Mouse (Mus musculus): ENCODE measurements around the gene Tapbp.
A peak's percentile ranks its signal among the peaks of the same experiment; 100 is the strongest.

Tapbp gene

DNA sequence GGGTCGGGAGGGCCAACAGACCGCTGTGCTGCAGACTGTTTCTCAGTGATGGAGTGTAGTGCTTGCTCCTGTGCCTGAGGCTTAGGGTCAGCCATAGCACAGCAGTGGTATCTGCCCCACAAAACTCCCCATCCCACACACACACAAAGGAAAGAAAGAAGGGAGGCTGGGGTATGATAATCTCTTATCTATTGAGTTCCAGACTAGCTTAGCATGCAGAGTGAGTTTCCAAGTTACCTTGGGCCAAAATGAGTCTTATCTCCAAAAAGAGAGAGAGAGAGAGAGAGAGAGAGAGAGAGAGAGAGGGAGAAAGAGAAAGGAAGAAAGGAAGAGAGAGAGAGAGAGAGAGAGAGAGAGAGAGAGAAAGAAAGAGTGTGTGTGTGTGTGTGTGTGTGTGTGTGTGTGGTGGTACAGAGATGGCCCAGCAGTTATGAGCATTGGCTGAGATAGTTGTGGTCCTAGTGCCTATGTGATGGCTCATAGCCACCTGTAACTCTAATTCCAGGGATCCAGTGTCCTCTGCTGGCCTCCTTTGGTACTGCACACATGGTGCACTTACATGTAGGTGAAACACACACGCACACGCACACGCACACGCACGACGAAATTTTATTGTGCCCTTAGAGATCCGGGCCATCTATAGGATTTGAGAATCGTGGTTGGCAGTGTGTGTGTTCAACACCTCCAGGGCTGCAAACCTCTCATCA lies 9.0 kb downstream of the Tapbp start:
- DNase-seq, result no peak

DNA sequence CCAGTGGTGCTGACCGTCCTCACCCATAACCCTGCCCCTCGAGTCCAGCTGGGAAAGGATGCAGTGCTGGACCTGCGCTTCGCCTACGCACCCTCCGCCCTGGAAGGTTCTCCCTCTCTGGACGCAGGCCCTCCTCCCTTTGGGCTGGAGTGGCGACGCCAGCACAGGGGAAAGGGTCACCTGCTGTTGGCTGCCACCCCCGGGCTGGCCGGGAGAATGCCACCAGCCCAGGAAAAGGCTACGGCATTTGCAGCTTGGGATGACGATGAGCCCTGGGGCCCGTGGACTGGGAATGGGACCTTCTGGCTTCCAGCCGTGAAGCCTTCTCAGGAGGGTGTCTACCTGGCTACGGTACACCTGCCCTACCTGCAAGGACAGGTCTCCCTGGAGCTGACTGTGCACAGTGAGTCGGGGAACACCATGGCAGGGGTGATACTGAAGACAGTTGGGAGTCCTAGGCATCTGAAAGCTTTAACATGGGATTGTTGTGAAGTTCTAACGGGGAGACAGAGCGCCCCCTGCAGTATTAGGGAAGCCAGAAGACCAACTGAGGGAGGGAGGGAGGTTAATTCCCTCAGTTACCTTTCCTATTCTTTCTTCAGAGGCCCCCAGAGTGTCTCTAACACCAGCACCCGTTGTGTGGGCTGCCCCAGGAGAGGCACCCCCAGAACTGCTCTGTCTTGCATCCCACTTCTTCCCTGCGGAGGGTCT lies 9.9 kb downstream of the Tapbp start:
- no peak for DNase-seq

DNA sequence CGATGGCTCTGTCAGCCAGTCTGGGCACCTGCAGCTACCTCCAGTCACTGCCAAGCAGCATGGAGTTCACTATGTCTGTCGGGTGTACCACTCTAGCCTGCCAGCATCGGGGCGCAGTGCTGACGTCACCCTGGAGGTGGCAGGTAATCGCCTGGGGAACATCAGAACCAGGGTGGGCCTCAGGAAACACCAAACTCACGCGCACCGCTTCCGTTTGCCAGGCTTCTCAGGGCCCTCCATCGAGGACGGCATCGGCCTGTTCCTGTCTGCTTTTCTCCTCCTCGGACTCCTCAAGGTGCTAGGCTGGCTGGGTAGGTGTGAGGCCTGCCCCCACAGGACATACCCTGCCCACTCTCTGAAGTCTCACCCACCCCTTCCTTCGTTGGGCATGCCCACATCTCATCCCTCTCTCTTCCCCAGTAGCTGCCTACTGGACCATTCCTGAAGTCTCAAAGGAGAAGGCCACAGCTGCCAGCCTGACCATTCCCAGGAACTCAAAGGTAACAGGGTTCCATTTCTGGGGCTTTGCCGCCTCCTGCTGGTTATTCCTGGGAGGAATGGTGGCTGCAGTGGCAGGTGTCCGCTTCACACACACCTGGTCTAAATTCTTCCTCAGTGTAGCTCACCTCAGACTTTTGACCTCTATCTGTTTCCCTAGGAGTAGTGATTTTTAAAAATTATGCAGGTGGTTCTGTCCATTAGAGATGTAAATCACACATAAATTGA lies 10.7 kb downstream of the Tapbp start:
- DNase-seq, result no peak

DNA sequence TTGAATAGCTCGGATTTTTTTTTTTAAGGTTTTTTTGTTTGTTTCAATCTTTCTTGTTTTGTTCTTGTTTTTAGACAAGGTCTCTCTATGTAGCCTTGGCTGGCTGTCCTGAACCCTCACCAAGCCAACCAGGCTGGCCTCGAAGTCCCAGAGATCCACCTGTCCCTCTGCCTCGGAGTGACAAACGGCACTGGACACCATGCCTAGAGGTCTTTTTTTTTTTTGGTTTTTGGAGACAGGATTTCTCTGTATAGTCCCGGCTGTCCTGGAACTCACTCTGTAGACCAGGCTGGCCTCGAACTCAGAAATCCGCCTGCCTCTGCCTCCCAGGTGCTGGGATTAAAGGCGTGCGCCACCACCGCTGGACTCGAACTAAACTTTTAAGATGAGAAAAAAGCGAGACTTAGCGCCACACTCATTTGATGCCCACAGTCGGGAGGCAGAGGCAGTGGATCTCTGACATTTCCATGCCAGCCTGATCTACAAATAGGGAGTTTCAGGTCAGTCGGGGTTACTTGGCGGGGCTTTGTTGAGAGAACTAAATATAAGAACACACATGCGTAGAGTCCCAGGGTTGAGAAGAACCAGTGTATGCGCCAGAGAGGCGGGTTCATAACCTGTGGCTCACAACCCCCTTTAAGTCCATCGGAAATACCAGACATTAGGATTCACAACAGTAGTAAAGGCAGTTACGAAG lies 12.7 kb downstream of the Tapbp start:
- DNase-seq, result peak in 1 of 2 experiments; percentile 6

DNA sequence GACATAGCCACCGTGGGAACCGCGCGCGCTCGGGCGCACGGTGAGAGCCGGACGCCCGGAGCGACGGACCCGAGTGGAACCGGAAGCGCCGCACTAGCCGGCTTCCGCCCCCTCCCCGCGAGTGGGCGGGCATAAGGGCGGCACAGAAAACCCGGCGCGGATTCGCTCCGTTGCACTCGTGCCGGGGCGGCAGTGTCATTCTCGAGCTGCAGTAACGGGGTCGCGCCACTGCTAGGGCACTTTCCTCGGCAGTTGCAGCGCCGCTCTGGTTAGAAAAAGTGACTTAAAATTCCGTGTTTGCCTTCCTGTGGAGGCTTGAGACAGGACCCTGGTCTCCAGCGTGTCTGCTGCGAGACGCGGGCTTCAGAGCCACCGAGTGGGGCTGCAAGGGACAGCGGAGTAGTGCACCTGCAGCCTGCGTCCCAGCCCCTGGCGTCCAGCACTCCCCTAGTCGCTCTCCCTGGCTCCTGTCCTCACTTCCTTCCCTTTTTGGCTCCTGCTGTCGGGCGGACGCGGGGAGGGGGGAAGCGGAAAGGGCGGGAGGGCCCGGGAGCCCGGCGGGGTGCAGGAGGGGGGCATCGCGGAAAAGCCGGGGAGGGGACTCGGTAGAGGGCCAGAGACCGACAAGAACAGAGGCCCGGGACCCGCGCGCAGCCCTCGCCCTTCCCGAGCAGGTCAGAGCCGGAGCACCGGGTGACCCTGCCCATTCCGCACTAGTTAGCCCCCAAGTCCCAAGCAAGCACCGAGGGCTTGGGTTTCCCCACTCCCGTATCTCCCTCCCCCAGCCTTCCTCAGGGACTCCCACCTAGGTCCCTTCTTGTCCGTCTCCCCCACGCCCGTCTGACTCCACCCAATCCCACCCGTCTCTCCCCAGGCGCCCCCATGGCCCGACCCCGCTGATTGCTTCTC lies 13.9 kb downstream of the Tapbp start, which contains the start of gene Rgl2:
Gene Rgl2, plus strand, starts transcription at position 173 of the 909 bp plus-strand sequence.
- DNase-seq, result peak; percentile 86 to 87

DNA sequence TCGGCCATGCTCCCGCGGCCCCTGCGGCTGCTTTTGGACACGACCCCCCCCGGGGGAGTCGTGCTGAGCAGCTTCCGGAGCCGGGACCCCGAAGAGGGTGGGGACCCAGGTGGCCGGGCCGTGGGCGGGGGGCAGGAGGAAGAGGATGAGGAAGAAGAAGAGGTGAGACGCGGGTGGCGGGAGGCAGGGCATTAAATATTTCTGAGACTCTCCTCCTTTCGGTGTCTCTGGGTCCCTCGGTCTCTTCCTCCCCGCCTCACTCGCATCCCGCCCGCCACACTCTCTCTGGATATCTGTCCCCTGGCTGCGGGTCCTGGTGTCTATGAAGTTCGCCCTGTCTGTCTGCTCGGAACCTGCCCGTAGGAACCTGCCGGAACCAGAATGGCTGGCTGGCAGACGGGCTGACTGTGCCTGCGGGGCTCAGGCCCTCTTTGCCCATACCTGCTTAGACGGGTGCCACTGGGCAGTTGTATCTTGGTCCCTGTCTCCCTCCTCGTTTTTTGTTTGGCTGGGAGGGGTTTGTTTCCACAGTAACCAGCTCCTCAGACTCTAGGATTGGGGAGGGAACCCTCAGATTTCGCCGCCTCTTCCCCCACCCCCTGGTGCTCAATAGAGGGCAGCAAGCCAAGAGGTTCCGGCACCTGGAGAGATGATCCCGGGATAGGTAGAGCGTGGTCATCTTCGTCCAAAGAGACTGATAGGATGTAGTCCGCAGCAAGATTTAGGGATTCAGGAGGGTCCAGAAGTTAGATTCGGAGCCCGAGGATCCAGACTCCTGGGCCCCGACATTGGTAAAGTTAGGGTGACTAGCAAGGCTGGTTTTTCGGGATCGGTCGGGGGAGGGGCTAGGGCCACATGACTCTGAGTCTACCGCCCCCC lies 14.8 kb downstream of the Tapbp start:
- DNase-seq, result peak; percentile 74 to 80

DNA sequence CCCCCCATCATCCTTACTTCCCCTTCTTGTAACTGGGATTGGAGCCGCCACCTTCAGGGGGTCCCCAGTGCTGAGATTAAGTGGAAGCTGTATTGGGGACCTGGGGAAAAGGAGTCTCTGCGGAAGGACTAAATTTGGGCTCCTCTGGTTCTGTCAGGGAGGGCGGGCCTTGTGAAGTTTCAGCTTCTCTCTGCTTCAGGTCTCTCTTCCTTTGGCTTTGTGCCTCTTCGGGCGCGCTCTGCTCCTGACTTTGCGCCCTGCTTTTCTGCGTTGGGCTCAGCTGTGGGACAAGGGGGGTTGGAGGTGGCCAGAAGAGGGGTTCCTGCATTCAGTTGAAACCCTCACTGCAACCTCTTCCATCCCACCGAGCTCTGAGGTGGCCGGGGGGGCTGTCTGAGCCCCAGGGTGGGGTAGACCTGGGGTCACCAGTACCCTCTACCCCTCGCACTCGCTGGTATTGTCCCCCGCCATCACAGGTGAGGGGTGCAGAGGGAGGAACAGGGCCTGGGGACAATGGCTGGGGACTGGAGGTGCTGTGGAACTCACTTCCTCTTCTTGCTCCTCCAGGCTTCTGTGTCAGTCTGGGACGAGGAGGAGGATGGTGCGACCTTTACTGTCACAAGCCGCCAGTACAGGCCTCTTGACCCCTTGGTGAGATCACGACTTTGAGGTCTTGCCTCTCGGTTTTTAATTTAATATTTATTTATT lies 15.6 kb downstream of the Tapbp start:
- peak in 1 of 2 experiments; percentile 32 for DNase-seq

DNA sequence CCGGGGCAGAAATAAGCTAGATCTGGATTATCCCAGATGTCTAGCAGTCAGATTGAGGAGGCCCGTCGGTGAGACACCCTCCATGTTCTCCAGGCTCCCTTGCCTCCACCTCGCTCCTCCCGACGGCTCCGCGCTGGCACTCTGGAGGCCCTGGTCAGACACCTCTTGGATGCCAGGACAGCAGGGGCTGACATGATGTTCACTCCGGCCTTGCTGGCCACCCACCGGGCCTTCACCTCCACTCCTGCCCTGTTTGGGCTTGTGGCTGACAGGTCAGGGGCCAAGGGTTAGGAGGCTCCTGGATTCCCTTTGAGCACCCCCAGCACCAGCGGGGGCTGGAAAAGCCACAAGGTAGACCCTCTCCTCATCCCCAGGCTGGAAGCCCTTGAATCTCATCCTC lies 16.2 kb downstream of the Tapbp start:
- DNase-seq, result peak in 1 of 2 experiments; percentile 9

DNA sequence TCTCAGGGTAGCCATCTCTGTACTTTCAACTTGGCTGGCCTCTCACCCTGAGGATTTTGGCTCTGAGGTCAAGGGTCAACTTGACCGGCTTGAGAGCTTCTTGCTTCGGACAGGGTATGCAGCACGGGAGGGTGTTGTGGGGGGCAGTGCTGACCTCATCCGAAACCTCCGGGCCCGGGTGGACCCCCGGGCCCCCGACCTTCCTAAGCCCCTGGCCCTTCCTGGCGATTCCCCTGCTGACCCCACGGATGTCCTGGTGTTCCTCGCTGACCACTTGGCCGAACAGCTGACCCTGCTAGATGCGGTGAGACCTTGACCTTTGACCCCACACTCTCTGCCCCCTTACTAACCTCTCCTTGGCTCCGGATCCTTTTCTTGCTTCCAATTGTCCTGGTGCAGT lies 16.7 kb downstream of the Tapbp start:
- peak in 1 of 2 experiments; percentile 14 for DNase-seq

DNA sequence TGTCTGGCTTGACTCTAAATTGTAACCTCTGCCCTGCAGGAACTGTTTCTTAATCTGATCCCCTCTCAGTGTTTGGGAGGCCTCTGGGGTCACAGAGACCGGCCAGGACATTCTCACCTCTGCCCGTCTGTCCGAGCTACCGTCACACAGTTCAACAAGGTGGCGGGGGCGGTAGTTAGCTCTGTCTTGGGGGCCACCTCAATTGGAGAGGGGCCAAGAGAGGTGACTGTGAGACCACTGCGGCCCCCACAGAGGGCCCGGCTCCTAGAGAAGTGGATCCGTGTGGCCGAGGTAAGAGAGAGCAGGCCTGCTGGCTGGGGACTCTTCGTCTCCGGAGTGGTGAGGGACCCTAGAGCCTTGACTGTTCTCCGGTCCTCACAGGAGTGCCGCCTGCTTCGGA lies 17.3 kb downstream of the Tapbp start:
- DNase-seq, result peak in 1 of 2 experiments; percentile 5

DNA sequence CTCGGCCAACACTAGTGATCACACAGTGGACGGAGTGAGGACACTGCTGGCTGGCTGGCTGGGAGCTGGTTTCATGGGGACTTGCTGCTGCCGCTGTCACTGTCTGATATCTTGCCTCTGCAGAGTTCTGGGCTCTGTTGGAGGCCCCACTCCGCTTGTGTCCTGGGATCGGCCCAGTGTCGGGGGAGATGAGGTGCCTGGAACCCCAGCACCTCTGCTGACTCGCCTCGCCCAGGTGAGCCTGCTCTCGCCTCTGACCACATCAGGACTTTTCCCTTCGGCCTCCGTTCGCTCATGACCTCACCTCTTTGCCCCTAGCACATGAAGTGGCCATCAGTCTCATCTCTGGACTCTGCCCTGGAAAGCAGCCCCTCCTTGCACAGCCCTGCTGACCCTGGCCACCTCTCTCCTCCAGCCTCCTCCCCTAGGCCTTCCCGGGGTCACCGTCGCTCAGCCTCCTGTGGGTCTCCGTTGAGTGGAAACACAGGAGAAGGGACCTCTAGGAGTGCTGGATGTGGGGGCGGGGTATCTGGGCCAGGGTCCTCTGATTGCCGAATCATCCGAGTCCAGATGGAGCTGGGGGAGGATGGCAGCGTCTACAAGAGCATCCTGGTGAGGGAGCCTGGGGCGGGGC lies 19.8 kb downstream of the Tapbp start:
- DNase-seq, result no peak

DNA sequence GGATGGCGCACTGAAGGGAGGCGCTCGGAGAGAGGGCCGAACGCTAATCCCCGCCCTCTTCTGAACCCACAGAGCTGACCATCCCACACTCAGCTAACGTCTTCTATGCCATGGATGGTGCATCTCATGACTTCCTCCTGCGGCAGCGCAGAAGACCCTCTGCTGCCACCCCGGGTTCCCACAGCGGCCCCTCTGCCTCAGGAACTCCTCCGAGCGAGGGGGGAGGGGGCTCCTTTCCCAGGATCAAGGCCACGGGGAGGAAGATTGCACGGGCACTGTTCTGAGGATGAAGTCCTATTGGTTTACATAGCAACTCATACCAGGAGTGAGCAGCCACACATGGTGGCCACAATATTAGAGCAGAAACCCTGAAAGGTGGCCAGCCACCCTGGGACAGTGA lies 21.3 kb downstream of the Tapbp start:
- DNase-seq, result no peak

DNA sequence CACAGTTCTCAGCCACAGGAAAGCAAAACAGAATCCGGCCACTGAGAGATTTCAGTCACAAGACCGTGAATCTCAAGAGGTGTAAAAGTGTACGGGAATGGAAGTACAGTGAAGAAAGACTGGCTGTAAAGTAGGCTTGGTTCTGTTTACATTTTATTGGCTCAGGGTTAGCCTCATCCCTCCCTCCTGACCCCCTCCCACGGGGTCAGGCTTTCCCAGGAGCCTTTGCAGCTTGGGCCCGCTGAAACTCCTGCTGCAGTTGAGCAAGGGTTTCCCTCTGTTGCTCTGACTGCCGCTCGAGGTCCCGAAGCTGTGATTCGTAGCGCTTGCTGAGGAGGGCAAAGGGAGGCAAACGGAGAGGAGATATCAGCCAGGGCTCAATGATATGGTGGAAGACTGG lies 23.1 kb downstream of the Tapbp start:
- DNase-seq, result no peak

DNA sequence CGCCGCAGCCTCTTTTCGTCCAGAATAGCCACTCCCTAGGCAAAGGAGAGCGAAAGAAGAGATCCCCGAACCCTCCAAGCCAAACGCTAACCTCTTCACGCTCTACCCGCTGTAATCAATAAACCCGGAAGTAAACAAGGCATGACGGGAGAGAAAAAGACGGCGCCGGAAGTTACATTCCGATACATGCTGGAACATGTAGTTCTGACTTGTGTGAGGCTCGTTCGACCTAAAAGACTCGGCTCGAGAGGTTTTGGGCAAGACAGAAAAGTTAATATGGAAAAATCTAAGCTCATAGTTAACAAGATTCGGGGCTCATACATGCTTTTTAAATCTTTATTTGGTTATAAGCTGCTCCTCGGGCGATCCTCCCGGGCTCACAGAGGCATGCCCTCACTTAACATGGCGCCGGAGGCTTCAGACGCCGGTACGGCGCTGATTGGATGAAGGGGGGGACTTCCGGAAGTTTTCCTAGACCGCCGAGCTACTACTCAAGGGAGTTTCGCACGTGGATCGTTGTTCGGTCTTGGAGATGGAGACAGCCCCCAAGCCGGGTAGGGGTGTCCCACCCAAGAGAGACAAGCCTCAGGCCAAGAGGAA lies 24.6 kb downstream of the Tapbp start, which contains the start of the genes Pfdn6 and Wdr46:
Gene Pfdn6, minus strand, starts transcription at position 138 of the 600 bp plus-strand sequence.
Gene Wdr46, plus strand, starts transcription at position 455 of the 600 bp plus-strand sequence.
- peak in 1 of 2 experiments; percentile 81 for DNase-seq

DNA sequence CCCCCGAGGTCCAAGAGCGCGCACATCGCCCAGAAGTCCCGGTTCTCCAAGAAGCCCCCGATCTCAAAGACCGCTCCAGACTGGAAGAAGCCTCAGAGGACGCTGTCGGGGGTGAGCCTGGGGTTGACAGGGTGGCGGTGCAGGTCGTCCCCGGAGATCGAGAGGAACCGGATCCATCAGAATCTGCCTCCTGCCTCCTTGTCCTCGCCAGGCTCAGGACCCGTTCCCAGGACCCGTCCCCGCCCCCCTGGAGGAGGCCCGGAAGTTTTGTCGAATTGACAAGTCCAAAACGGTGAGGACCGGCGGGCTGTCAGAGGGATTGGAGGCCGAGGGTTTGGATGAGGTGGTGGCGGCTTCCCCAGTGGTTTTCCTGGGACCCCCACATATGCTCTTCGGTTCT lies 25.3 kb downstream of the Tapbp start:
- peak in 1 of 2 experiments; percentile 38 for DNase-seq

DNA sequence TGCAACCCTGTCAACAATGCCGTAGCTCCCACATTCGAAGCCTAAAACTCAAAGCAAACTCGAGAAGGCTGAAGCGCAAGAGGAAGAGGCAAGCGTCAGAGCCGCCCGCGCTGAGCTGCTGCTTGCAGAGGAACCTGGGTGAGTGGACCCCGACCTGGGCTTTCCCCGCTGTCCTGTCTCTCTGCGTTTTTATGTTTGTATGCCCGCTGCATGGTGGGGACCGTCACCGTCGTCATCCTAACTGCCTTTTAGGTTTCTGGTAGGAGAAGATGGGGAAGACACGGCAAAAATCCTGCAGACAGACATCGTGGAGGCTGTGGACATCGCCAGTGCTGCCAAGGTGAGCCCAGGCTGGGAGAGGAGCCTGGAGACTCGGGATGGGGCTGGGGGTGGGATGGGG lies 25.7 kb downstream of the Tapbp start:
- DNase-seq, result peak in 1 of 2 experiments; percentile 6

DNA sequence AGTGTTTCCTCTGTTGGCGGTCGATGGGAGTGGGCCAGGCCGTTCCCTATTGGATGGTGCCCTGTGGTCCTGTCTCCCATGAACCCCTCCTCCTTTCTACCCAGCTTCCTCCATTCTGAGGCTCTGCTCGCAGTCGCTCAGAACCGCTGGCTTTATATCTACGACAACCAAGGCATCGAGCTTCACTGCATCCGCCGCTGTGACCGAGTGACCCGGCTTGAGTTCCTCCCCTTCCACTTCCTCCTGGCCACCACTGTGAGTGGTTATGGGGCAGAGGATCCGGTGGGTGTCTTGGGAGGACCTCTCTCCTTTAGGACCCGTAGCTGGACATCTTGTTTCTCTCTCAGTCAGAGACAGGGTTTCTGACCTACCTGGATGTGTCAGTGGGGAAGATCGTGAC lies 27.8 kb downstream of the Tapbp start:
- DNase-seq, result no peak

DNA sequence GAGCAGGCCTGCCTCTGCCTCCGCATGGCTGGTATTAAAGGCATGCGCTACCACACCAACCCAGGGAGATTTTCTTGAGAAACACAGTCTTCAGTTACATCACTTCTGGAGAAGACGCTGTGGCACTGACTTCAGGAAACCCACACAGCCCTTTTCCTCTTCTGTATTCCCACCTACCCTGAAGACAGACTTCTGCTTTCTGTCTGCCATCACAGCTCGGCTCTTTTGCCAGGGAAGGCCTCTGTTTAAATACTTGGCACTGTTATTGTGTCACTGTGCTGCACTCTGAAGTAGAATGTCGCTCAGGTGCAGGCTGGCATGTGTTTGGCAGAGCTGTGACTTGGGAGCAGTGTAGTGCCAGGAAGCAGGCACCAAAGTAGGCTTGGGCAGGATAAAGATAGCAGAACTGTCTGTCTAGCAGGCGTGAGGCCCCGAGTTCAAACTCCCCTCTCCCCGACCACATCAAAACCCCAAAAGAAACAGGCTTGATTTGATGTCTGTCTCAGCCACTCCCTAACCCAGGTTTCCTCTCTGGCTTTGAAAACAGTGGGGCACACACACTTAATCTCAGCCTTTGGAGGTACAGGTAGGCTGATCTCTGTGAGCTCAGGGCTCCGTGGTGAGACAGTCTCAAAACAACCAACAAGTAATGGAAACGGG lies 31.9 kb downstream of the Tapbp start:
- DNase-seq, result no peak

All from thymus, adult 18-20 months (tissue).